ENCODE assay signal across 15 mouse cellular contexts in the genomic region with DNA sequence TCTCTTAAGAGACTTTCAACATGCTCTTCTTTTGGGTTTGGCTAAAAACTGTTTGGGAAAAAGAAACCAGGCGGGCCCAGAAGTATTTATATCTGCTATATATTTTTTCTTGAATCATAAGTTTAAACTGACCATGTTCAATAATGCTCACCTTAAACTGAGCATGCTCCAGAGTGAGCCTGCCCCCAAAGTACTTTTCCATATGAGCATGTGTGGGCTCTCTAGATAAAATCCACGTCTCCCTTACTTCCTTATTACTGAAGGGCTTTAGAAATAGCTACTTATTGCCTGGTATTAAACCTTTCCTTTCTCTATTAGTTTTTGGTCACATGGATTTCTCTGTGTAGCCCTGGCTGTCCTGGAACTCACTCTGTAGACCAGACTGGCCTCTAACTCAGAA.
"Had no signal": no experiment of that assay in that cellular context is flagged by ENCODE, and none has a peak within 500 bp of the region (broad histone marks: within the 10 kb centered on the region; RNA-seq: fewer than 3 reads in every experiment).

No protein-coding gene starts in this region.

- H3K27me3 ChIP-seq: lung, embryonic 15.5 days; midbrain, embryonic 12.5 days; neural tube, embryonic 12.5 days; stomach, embryonic 15.5 days had no signal

- H3K4me1 ChIP-seq: midbrain, embryonic 12.5 days had no signal

- H3K9ac ChIP-seq: liver, embryonic 14.5 days; lung, embryonic 15.5 days; midbrain, embryonic 12.5 days; neural tube, embryonic 12.5 days; stomach, embryonic 15.5 days had no signal

- H3K27ac ChIP-seq: liver, embryonic 14.5 days; macrophage; midbrain, embryonic 12.5 days; neural tube, embryonic 12.5 days; stomach, embryonic 15.5 days; stomach, postnatal 0 days had no signal

- H3K4me2 ChIP-seq: lung, embryonic 15.5 days; midbrain, embryonic 12.5 days; neural tube, embryonic 12.5 days; stomach, embryonic 15.5 days had no signal

- H3K9me3 ChIP-seq: lung, embryonic 15.5 days; megakaryocyte, embryonic 14.5 days; midbrain, embryonic 12.5 days; neural tube, embryonic 12.5 days; stomach, embryonic 15.5 days had no signal

- H3K36me3 ChIP-seq: lung, embryonic 15.5 days; midbrain, embryonic 12.5 days; neural tube, embryonic 12.5 days; stomach, embryonic 15.5 days had no signal

- H3K4me3 ChIP-seq: lung, embryonic 15.5 days; midbrain, embryonic 12.5 days; neural tube, embryonic 12.5 days; stomach, embryonic 15.5 days had no signal

- DNase-seq: lung, adult 2 months; lung, postnatal 14 days; lung, postnatal 36 days; midbrain, embryonic 14.5 days; right cerebral cortex, postnatal 14 days; thymus, adult 2 months; thymus, postnatal 25 days had no signal
